Mouse (Mus musculus): ENCODE data around the gene A930017K11Rik.

DNA sequence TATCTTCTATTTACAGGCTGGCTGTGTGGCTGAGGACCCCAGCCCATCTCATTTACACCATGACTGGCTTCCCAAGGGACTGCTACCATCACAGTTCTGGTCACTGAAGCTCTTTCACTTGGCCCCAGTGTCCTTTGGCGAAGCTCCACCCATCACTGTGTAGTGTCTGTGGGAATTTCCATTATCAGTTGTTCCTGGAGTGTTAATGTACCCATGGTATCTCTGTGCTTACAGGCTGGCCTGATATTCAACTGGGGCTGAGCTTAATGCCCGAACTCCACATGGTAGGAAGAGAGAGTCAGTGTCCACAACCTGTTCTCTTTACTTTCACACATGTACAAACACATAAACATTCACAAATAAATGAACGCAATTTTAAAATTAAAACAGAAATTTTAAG, 41.1 kb upstream of the A930017K11Rik start:
- TF ChIP-seq CTCF (IDR thresholded peaks at IDR 0.05; ENCODE audit: low read depth) (no peak), EP300 (IDR thresholded peaks at IDR 0.05; ENCODE audit: low read depth) (no peak)

All from heart, postnatal 0 days (tissue).